Mouse (Mus musculus): ENCODE results near the gene Ptpn3. TPM values are rescaled to one million over a fixed set of nuclear protein-coding genes. Genes with fewer than 3 reads are reported as not detected.

Gene Ptpn3
- polyA plus RNA-seq, 1 experiment: 4.9 TPM

DNA sequence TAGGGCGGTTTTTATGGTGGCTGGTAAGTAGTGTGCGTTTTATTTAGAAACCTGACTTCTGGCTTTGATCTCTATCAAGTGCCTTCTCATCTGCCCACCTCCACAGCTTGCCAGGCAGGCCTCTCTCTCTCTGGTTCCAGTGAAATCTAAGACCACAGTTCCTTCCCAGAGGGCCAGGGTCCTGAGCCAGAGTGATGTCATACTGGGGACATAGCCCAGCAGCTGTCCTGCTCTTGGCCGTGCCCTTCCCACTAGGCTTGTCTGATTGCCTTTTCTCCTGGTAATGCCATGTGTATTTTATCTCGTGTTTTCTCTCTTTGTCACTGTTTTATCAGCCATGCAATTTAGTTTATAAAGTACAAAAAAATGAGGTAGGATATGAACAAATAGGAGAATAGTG lies 118.1 kb downstream of the Ptpn3 start:
- DNase-seq (ENCODE audit: low read depth): no peak
- TF ChIP-seq CTCF (IDR thresholded peaks at IDR 0.05; ENCODE audit: borderline replicate concordance, extremely low read depth, insufficient read depth, insufficient read length) (no peak), POLR2A (IDR thresholded peaks at IDR 0.05; ENCODE audit: borderline replicate concordance, extremely low read depth, insufficient read depth, insufficient read length, poor library complexity, severe bottlenecking) (no peak)

DNA sequence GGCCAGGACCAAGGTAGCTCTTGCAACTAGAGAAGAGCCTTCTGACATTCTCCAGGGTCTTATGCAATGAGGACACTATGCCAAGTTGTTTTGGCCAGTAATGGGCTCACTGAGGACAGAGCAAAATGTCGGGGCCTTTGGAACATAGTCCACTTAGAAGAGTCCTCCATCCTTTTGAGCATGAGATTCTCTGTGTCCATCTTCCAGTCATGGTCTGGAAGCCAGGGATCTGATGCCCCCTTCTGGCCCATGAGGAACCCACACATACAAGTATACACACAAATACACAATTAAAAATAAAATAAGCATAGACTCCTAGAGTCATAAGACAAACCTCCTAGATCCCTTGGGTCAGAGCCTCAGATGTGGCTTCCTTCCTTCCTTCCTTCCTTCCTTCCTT lies 120.1 kb downstream of the Ptpn3 start:
- TF ChIP-seq CTCF (IDR thresholded peaks at IDR 0.05; ENCODE audit: borderline replicate concordance, extremely low read depth, insufficient read depth, insufficient read length) (peak; percentile 18; the same call in 1 of the 2 replicates), POLR2A (IDR thresholded peaks at IDR 0.05; ENCODE audit: borderline replicate concordance, extremely low read depth, insufficient read depth, insufficient read length, poor library complexity, severe bottlenecking) (no peak)
- no peak for DNase-seq (ENCODE audit: low read depth)

DNA sequence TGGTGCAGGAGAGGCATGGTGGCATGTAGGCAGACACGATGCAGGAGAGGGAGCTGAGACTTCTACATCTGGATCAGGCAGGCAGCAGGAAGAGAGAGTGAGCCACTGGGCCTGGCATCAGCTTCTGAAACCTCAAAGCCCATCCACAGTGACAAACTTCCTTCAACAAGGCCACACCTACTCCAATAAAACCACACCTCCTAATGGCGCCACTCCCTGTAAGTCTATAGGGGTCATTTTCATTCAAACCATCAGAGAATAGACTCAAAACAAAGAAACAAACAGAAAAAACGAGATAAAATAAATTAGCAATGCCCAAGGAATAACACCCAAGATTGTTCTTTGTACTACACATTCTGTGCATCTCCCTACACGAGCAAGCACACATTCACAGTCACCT lies 122.8 kb downstream of the Ptpn3 start:
- no peak for TF ChIP-seq CTCF (IDR thresholded peaks at IDR 0.05; ENCODE audit: borderline replicate concordance, extremely low read depth, insufficient read depth, insufficient read length)
- no peak for TF ChIP-seq POLR2A (IDR thresholded peaks at IDR 0.05; ENCODE audit: borderline replicate concordance, extremely low read depth, insufficient read depth, insufficient read length, poor library complexity, severe bottlenecking)
- no peak for DNase-seq (ENCODE audit: low read depth)

DNA sequence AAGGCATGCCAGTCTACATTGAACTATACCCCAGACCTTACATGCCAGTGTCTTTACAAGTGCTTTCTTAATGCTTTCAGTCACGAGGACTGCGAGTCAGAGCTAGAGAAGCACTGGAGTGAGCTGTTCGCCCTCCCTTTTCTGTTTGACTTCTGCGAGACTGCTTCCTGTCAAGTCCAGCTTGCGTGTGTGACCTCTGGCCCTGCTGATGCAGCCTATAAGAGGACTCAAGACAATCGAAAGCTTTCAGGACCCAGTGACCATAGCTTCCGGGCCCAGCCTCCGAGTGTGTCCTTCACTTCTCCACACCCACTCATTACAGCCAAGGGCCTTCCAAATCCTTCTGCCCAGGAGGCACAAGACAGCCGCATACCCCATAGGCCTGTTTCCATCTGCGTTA lies 126.3 kb downstream of the Ptpn3 start:
- TF ChIP-seq CTCF (IDR thresholded peaks at IDR 0.05; ENCODE audit: borderline replicate concordance, extremely low read depth, insufficient read depth, insufficient read length) (no peak), POLR2A (IDR thresholded peaks at IDR 0.05; ENCODE audit: borderline replicate concordance, extremely low read depth, insufficient read depth, insufficient read length, poor library complexity, severe bottlenecking) (no peak)
- DNase-seq (ENCODE audit: low read depth): no peak

DNA sequence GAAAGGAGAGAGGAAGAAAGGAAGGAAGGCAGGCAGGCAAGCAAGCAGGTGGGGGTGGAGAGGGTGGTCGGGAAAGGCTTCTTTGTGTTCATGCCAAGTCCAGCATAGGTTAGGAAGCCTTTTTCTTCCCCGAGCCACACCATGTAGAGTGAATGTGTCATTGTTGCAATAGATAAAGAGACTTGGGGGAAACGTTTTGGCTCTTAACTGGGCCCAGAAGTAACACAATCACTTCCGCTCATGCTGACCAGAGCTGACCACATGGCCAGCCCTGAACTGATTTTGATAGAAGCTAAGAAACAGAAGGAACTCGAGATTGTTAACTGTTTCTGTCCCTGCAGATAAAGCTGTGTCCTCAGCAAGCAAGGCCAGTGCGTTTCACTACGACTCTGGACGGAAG lies 128.8 kb downstream of the Ptpn3 start:
- DNase-seq (ENCODE audit: low read depth): no peak
- TF ChIP-seq CTCF (IDR thresholded peaks at IDR 0.05; ENCODE audit: borderline replicate concordance, extremely low read depth, insufficient read depth, insufficient read length) (no peak), POLR2A (IDR thresholded peaks at IDR 0.05; ENCODE audit: borderline replicate concordance, extremely low read depth, insufficient read depth, insufficient read length, poor library complexity, severe bottlenecking) (no peak)

DNA sequence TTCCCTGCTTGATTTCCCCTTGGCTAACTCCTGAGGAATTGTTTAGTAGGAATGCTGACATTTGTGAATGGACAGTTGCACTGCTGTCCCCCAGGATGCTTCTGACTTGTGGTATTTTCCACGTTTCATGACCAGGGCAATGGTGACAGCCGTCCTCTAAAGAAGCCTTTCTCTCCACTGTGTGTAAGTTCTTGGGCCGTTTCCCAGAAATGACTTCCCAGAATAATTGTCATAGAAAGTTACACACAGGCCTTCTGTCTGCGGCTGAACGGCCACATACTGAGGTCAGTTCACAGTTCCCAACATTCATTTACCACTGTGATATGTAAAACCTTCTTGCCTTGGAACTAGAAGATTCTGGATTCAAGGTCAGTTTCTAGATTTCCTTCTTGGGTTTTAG lies 129.8 kb downstream of the Ptpn3 start:
- no peak for TF ChIP-seq CTCF (IDR thresholded peaks at IDR 0.05; ENCODE audit: borderline replicate concordance, extremely low read depth, insufficient read depth, insufficient read length)
- TF ChIP-seq POLR2A (IDR thresholded peaks at IDR 0.05; ENCODE audit: borderline replicate concordance, extremely low read depth, insufficient read depth, insufficient read length, poor library complexity, severe bottlenecking): no peak
- peak; percentile 42 for DNase-seq (ENCODE audit: low read depth)

DNA sequence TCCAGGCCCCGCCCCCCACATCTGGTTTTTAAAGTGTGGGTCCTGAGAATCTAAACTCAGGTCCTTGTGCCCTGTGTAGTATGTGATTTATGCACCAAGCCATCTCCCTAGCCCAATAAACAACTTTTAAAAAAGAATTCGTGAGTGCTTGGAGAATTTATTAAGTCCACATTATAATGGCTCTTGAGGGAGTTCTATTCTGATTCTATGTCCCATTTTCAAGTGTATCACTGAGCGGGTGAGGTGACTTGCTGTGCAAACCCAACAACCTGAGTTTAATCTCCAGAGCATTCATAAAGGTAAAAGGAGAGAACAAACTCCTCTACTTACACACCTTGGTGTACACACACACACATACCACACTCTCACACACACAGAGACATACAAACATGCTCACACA lies 133.0 kb downstream of the Ptpn3 start:
- DNase-seq (ENCODE audit: low read depth): no peak
- TF ChIP-seq POLR2A (IDR thresholded peaks at IDR 0.05; ENCODE audit: borderline replicate concordance, extremely low read depth, insufficient read depth, insufficient read length, poor library complexity, severe bottlenecking) (no peak), CTCF (IDR thresholded peaks at IDR 0.05; ENCODE audit: borderline replicate concordance, extremely low read depth, insufficient read depth, insufficient read length) (no peak)

DNA sequence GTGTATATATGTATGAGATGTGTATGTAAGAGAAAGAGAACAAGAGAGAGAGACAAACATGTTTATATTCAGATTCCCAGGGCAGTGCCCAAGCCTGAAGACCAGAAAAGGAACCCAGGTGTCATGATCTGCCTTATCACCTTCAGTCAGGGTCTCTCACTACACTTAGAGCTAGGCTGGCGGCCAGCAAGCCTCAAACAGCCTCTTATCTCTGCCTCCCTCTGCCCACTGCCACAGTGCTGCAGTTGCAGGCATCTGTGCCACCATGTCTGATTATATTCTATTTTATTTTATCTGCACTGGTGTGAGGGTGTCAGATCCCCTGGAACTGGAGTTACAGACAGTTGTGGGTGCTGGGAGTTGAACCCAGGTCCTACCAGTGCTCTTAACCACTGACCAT lies 133.4 kb downstream of the Ptpn3 start:
- TF ChIP-seq POLR2A (IDR thresholded peaks at IDR 0.05; ENCODE audit: borderline replicate concordance, extremely low read depth, insufficient read depth, insufficient read length, poor library complexity, severe bottlenecking) (no peak), CTCF (IDR thresholded peaks at IDR 0.05; ENCODE audit: borderline replicate concordance, extremely low read depth, insufficient read depth, insufficient read length) (no peak)

DNA sequence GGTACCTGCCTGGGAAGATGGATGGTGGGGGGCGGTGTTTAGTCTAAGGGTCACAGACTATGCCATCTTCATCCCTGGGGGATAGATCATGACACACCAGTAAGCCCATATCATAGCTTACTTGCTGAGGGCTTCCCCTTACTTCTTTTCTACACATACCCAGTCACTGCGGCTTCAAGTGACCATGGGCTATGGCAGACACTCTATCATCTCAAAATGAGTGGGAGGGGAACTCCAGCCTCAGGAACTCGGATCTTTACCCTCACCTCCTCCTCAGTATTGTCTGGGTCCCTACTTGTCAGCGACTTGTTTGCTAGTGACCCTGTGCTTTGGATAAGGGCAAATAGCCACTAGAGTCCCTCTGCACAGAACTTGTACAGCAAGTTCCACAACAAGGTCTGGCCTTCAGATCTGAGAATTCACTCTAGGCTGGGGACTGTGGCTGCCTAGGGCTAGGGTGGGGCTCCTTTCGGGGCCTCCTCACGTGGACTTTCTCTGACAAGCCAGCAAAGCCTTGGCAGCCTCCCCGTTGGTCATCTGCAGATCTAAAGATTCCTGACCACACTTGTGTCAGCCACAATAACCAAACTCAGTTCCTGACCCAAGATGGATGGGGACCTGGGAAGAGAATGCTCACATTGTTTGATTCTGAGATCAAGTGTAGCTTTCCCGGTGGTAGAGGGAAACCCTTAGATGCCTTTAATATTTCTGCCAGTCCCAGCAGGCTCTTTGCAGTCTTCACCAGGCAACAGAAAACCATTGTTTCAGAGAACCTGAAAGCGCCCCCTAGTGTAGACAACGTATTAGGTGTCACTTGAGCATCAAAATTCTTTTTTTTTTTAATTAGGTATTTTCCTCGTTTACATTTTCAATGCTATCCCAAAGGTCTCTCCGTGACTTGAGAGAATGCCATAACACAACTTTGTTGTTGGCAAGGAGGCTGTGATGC lies 134.4 kb downstream of the Ptpn3 start:
- DNase-seq (ENCODE audit: low read depth): peak; percentile 34

More for the DNA sequence above, 133.4 kb downstream of the Ptpn3 start:
- DNase-seq (ENCODE audit: low read depth): no peak

DNA sequence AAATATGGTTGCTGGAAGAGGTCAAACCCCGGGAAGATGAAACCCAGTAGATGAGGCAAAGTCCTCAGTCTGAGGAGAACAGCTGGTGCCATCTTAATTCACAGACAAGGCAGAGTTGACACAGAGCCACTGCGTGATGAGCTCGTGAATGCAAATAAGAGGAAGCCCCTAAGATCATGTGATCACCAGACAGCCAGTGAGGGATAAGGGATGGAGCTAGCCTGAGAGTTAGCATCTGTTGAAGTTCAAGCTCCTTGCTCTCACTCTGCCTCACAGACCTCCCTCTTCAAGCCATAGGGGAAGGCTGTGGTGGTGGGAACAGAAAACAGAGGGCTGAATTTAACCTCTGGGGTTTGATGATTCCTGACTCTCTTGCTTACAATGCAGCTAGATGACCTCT lies 136.0 kb downstream of the Ptpn3 start:
- TF ChIP-seq CTCF (IDR thresholded peaks at IDR 0.05; ENCODE audit: borderline replicate concordance, extremely low read depth, insufficient read depth, insufficient read length): no peak
- TF ChIP-seq POLR2A (IDR thresholded peaks at IDR 0.05; ENCODE audit: borderline replicate concordance, extremely low read depth, insufficient read depth, insufficient read length, poor library complexity, severe bottlenecking): no peak
- peak; percentile 12 for DNase-seq (ENCODE audit: low read depth)

More for the DNA sequence above, 134.4 kb downstream of the Ptpn3 start:
- TF ChIP-seq POLR2A (IDR thresholded peaks at IDR 0.05; ENCODE audit: borderline replicate concordance, extremely low read depth, insufficient read depth, insufficient read length, poor library complexity, severe bottlenecking) (no peak), CTCF (IDR thresholded peaks at IDR 0.05; ENCODE audit: borderline replicate concordance, extremely low read depth, insufficient read depth, insufficient read length) (peak; percentile 24; the same call in 1 of the 2 replicates)

DNA sequence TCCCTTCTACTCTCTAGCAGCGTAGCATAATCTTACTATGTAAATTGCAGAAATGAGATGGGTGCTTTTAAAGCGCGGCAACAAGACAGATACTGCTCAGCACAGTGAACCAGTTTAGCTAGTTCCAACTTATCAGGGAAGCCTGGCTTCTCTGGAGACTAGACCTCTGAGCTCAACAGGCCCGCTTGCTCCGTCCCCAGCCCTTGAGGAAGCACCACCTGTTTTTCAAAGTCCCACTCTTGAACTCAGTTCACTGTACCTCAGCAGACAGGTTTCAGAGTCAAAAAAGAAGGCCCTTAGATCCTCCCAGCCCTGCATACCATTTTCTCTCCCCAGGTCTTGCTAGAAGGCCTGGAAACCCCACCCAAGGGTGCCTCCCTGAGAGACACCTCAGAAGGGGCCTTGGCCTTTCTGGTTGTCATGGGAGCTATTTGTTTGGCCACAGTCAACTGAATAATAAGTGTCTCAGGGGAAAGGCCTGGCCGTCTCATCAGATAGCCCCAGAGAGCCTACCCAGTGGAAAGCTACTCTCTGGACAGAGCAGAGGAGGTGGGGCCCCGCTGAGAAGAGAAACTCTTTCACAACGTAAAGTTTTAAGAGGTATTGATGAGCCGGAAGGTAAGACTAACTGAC lies 136.9 kb downstream of the Ptpn3 start:
- TF ChIP-seq CTCF (IDR thresholded peaks at IDR 0.05; ENCODE audit: borderline replicate concordance, extremely low read depth, insufficient read depth, insufficient read length) (no peak), POLR2A (IDR thresholded peaks at IDR 0.05; ENCODE audit: borderline replicate concordance, extremely low read depth, insufficient read depth, insufficient read length, poor library complexity, severe bottlenecking) (no peak)
- DNase-seq (ENCODE audit: low read depth): no peak
